Mouse (Mus musculus) adrenal gland, adult 18-20 months (tissue): Measurements from ENCODE around the gene Borcs6. TPM values are rescaled to one million over a fixed set of nuclear protein-coding genes. Genes with fewer than 3 reads are reported as not detected.

Source experiments
- DNase-seq, 2 experiments: peaks; one replicate each; pipeline ENCODE4 v3.0.0; 2021 to 2022; ENCODE audit warnings: low spot score in 2 of 2
- total RNA-seq, 2 experiments: library from RNA; stranded (reverse); gene quantifications; 1 replicate in 1 of 2; 2 replicates in 1 of 2; pipeline ENCODE4 v1.2.3; 2021

Borcs6 gene
- total RNA-seq, 2 experiments from 2014 or later = 23.7 to 23.9 TPM

GRCm38 (mm10) chr11:69100639-69101360 lies 41.3 kb downstream of the Borcs6 start:
- DNase-seq = peak in 1 of 2 experiments; percentile 37

GRCm38 (mm10) chr11:69101604-69102402 lies 42.3 kb downstream of the Borcs6 start:
- peak in 1 of 2 experiments; percentile 27 for DNase-seq

- DNase-seq = peak; percentile 33 to 60
Observed at GRCm38 (mm10) chr11:69102403-69102725, 42.8 kb downstream of the Borcs6 start.

GRCm38 (mm10) chr11:69103121-69103520 lies 43.6 kb downstream of the Borcs6 start:
- peak in 1 of 2 experiments; percentile 22 for DNase-seq

GRCm38 (mm10) chr11:69103531-69104435 lies 44.3 kb downstream of the Borcs6 start:
- peak in 1 of 2 experiments; percentile 22 for DNase-seq

GRCm38 (mm10) chr11:69104487-69104886 lies 45.0 kb downstream of the Borcs6 start:
- peak in 1 of 2 experiments; percentile 21 for DNase-seq

GRCm38 (mm10) chr11:69105227-69105626 lies 45.7 kb downstream of the Borcs6 start:
- peak in 1 of 2 experiments; percentile 14 for DNase-seq

- DNase-seq = no peak
Observed at GRCm38 (mm10) chr11:69105796-69106195, 46.3 kb downstream of the Borcs6 start.

- DNase-seq = peak in 1 of 2 experiments; percentile 21
Observed at GRCm38 (mm10) chr11:69106299-69106698, 46.8 kb downstream of the Borcs6 start.

- DNase-seq = peak in 1 of 2 experiments; percentile 17
Observed at GRCm38 (mm10) chr11:69106842-69107241, 47.3 kb downstream of the Borcs6 start.

GRCm38 (mm10) chr11:69107676-69108075 lies 48.2 kb downstream of the Borcs6 start:
- peak in 1 of 2 experiments; percentile 21 for DNase-seq

- peak in 1 of 2 experiments; percentile 23 for DNase-seq
Observed at GRCm38 (mm10) chr11:69108223-69108622, 48.7 kb downstream of the Borcs6 start.

- peak in 1 of 2 experiments; percentile 20 for DNase-seq
Observed at GRCm38 (mm10) chr11:69109032-69109900, 49.7 kb downstream of the Borcs6 start.

- DNase-seq = peak; percentile 95
Observed at GRCm38 (mm10) chr11:69110319-69111046, 51.0 kb downstream of the Borcs6 start.

Other genes starting within 250 kb of the Borcs6 start
- gene Ndel1, start 187.9 kb upstream of the Borcs6 start, total RNA-seq = 10 to 100 TPM; 76.9 to 85.9 TPM
- gene Rnf222, start 171.2 kb upstream of the Borcs6 start, total RNA-seq = not detected
- gene Rpl26, start 158.1 kb upstream of the Borcs6 start, total RNA-seq = 1,000 to 10,000 TPM; 1,157 to 1,226 TPM
- gene Odf4, start 132.6 kb upstream of the Borcs6 start, total RNA-seq = under 1 TPM in 1 of 2 experiments, not detected in 1; 0.46 TPM
- 10 to 100 TPM; 18.5 to 19.5 TPM for gene Arhgef15, start 102.2 kb upstream of the Borcs6 start, total RNA-seq
- gene Slc25a35, start 91.6 kb upstream of the Borcs6 start, total RNA-seq = 10 to 100 TPM; 30.6 to 55.5 TPM
- 10 to 100 TPM; 13.5 to 16.7 TPM for gene Rangrf, start 84.5 kb upstream of the Borcs6 start, total RNA-seq
- 10 to 100 TPM; 26.4 to 30.4 TPM for gene Pfas, start 51.3 kb upstream of the Borcs6 start, total RNA-seq
- 10 to 100 TPM; 20.3 to 28.9 TPM for gene Ctc1, start 43.8 kb upstream of the Borcs6 start, total RNA-seq
- gene Aurkb, start 14.1 kb upstream of the Borcs6 start, total RNA-seq = 1 to 10 TPM; 1.4 to 1.9 TPM
- 10 to 100 TPM in 1 of 2 experiments, 1 to 10 TPM in 1; 8.1 to 11.9 TPM for gene Tmem107, start 11.1 kb downstream of the Borcs6 start, total RNA-seq
- gene Vamp2, start 28.8 kb downstream of the Borcs6 start, total RNA-seq = 100 to 1,000 TPM; 106 to 137 TPM
- gene Per1, start 35.5 kb downstream of the Borcs6 start, total RNA-seq = 10 to 100 TPM; 66.6 to 77.7 TPM
- under 1 TPM in 1 of 2 experiments, not detected in 1; 0.26 TPM for gene Hes7, start 60.7 kb downstream of the Borcs6 start, total RNA-seq
- gene 9130213A22Rik, start 62.9 kb downstream of the Borcs6 start, total RNA-seq = under 1 TPM; 0.43 to 0.61 TPM
- 1 to 10 TPM; 1.1 to 1.6 TPM for gene Aloxe3, start 66.2 kb downstream of the Borcs6 start, total RNA-seq
- gene Alox12b, start 97.3 kb downstream of the Borcs6 start, total RNA-seq = not detected
- gene Alox8, start 138.1 kb downstream of the Borcs6 start, total RNA-seq = not detected
- under 1 TPM in 1 of 2 experiments, not detected in 1; 0.07 TPM for gene Gucy2e, start 177.3 kb downstream of the Borcs6 start, total RNA-seq